Mouse (Mus musculus): Measurements from ENCODE around the gene Dot1l. TPM values are rescaled to one million over a fixed set of nuclear protein-coding genes. Genes with fewer than 3 reads are reported as not detected.

Gene Dot1l
- polyA plus RNA-seq, 1 experiment from 2014 or later = 21.6 TPM

- peak within 1 kb of the TSS; percentile 17; the same call in 1 of the 2 replicates for H3K27ac ChIP-seq (replicated peaks)
- peaks cover 16% of the 10 kb centered on the region for H3K4me1 ChIP-seq (replicated peaks)
- peak within 1 kb of the TSS; percentile 85 for H3K4me2 ChIP-seq
- peaks cover 22% of the 10 kb centered on the region for H3K27me3 ChIP-seq
- peak within 1 kb of the TSS; percentile 74 for H3K9ac ChIP-seq
- H3K9me3 ChIP-seq = no peaks in the 10 kb centered on the region
- peak; percentile 64 for ATAC-seq (ENCODE audit: low FRiP score, low read depth)
- peak within 1 kb of the TSS; percentile 66 for H3K4me3 ChIP-seq
- WGBS = 7% methylated on average over 37 of the region's 51 CpGs
- no peaks in the 10 kb centered on the region for H3K36me3 ChIP-seq
These were observed 89.0 kb downstream of the Dot1l start, which contains the start of gene Lingo3 for GRCm38 (mm10) chr10:80843931-80844547. Lingo3 (minus strand) TSS chr10:80844039.

MicroRNAs encoded within 50 kb of the gene (microRNA counts, 519-probe panel; counts per million panel counts)
- microRNA mmu-miR-1982 = not detected

Small RNAs within 50 kb of the gene (microRNA-seq; reads per million reads assigned to microRNA genes)
- 1.5 reads per million for gene Mir1982

Other genes with a start within 250 kb of the Dot1l start
- gene Atp8b3, start 216.1 kb upstream of the Dot1l start, polyA plus RNA-seq (2015; fragmentation: Nextera tagmentation; extraction: Ambion mirVana) = 1.2 and 1.5 TPM in 2 replicates
- gene Rexo1, start 193.6 kb upstream of the Dot1l start, polyA plus RNA-seq (2015; fragmentation: Nextera tagmentation; extraction: Ambion mirVana) = 30.0 and 33.7 TPM in 2 replicates
- gene Klf16, start 177.9 kb upstream of the Dot1l start, polyA plus RNA-seq (2015; fragmentation: Nextera tagmentation; extraction: Ambion mirVana) = 6.3 and 6.7 TPM in 2 replicates
- gene Abhd17a, start 164.9 kb upstream of the Dot1l start, polyA plus RNA-seq (2015; fragmentation: Nextera tagmentation; extraction: Ambion mirVana) = 134 and 159 TPM in 2 replicates
- gene Scamp4, start 152.3 kb upstream of the Dot1l start, polyA plus RNA-seq (2015; fragmentation: Nextera tagmentation; extraction: Ambion mirVana) = 64.2 and 71.6 TPM in 2 replicates
- gene Adat3, start 152.3 kb upstream of the Dot1l start, polyA plus RNA-seq (2015; fragmentation: Nextera tagmentation; extraction: Ambion mirVana) = 4.8 and 5.4 TPM in 2 replicates
- gene Gm49322, start 149.2 kb upstream of the Dot1l start, polyA plus RNA-seq (2015; fragmentation: Nextera tagmentation; extraction: Ambion mirVana) = 3.4 and 4.1 TPM in 2 replicates
- 109 and 127 TPM in 2 replicates for gene Csnk1g2, start 132.4 kb upstream of the Dot1l start, polyA plus RNA-seq (2015; fragmentation: Nextera tagmentation; extraction: Ambion mirVana)
- gene Btbd2, start 98.1 kb upstream of the Dot1l start, polyA plus RNA-seq (2015; fragmentation: Nextera tagmentation; extraction: Ambion mirVana) = 83.6 and 93.2 TPM in 2 replicates
- gene Mknk2, start 77.1 kb upstream of the Dot1l start, polyA plus RNA-seq (2015; fragmentation: Nextera tagmentation; extraction: Ambion mirVana) = 56.7 and 61.0 TPM in 2 replicates
- gene Mob3a, start 53.2 kb upstream of the Dot1l start, polyA plus RNA-seq (2015; fragmentation: Nextera tagmentation; extraction: Ambion mirVana) = 57.5 and 60.2 TPM in 2 replicates
- 39.2 and 46.1 TPM in 2 replicates for gene Izumo4, start 53.0 kb upstream of the Dot1l start, polyA plus RNA-seq (2015; fragmentation: Nextera tagmentation; extraction: Ambion mirVana)
- 109 and 120 TPM in 2 replicates for gene Ap3d1, start 12.9 kb upstream of the Dot1l start, polyA plus RNA-seq (2015; fragmentation: Nextera tagmentation; extraction: Ambion mirVana)
- 52.3 and 67.4 TPM in 2 replicates for gene Sf3a2, start 43.0 kb downstream of the Dot1l start, polyA plus RNA-seq (2015; fragmentation: Nextera tagmentation; extraction: Ambion mirVana)
- gene Plekhj1, start 43.4 kb downstream of the Dot1l start, polyA plus RNA-seq (2015; fragmentation: Nextera tagmentation; extraction: Ambion mirVana) = 130 and 133 TPM in 2 replicates
- 0.14 and 0.21 TPM in 2 replicates for gene Amh, start 50.0 kb downstream of the Dot1l start, polyA plus RNA-seq (2015; fragmentation: Nextera tagmentation; extraction: Ambion mirVana)
- 0.62 and 0.95 TPM in 2 replicates for gene Jsrp1, start 58.3 kb downstream of the Dot1l start, polyA plus RNA-seq (2015; fragmentation: Nextera tagmentation; extraction: Ambion mirVana)
- gene Oaz1, start 71.5 kb downstream of the Dot1l start, polyA plus RNA-seq (2015; fragmentation: Nextera tagmentation; extraction: Ambion mirVana) = 1,303 and 1,311 TPM in 2 replicates
- 15.8 and 18.5 TPM in 2 replicates for gene Lingo3, start 88.8 kb downstream of the Dot1l start, polyA plus RNA-seq (2015; fragmentation: Nextera tagmentation; extraction: Ambion mirVana)
- gene Lsm7, start 100.0 kb downstream of the Dot1l start, polyA plus RNA-seq (2015; fragmentation: Nextera tagmentation; extraction: Ambion mirVana) = 210 and 228 TPM in 2 replicates
- gene Sppl2b, start 100.1 kb downstream of the Dot1l start, polyA plus RNA-seq (2015; fragmentation: Nextera tagmentation; extraction: Ambion mirVana) = 76.8 and 87.4 TPM in 2 replicates
- gene Tmprss9, start 116.6 kb downstream of the Dot1l start, polyA plus RNA-seq (2015; fragmentation: Nextera tagmentation; extraction: Ambion mirVana) = 0.22 and 0.33 TPM in 2 replicates
- 329 and 342 TPM in 2 replicates for gene Timm13, start 145.8 kb downstream of the Dot1l start, polyA plus RNA-seq (2015; fragmentation: Nextera tagmentation; extraction: Ambion mirVana)
- gene Lmnb2, start 163.0 kb downstream of the Dot1l start, polyA plus RNA-seq (2015; fragmentation: Nextera tagmentation; extraction: Ambion mirVana) = 38.4 and 40.9 TPM in 2 replicates
- 6.9 and 8.5 TPM in 2 replicates for gene Gadd45b, start 174.9 kb downstream of the Dot1l start, polyA plus RNA-seq (2015; fragmentation: Nextera tagmentation; extraction: Ambion mirVana)

Data from hindbrain, embryonic 15.5 days (tissue).